Mouse (Mus musculus): Measurements from ENCODE around the gene Vps33a. TPM values are rescaled to one million over a fixed set of nuclear protein-coding genes. Genes with fewer than 3 reads are reported as not detected.

Gene Vps33a
- 25.4 and 27.2 TPM in 2 replicates for polyA plus RNA-seq (2014; fragmentation: Nextera tagmentation; extraction: Ambion mirVana)

- Histone ChIP-seq H3K4me2 (replicated peaks; ENCODE audit: low read depth, low read length) (peak within 1 kb of the TSS; percentile 90), H3K27me3 (ENCODE audit: control insufficient read depth, insufficient read depth, low read length) (no peaks in the 10 kb centered on the region), H3K9ac (replicated peaks; ENCODE audit: low read depth, low read length) (peak within 1 kb of the TSS; percentile 71), H3K4me1 (ENCODE audit: control insufficient read depth, insufficient read depth, low read length) (0 out of 2 replicates have a peak, but pooled peaks cover 4% of the 10 kb centered on the region), H3K36me3 (ENCODE audit: control insufficient read depth, insufficient read depth, low read length) (peaks cover 13% of the 10 kb centered on the region), H3K27ac (ENCODE audit: low read length) (no peak within 1 kb of the TSS), H3K9me3 (ENCODE audit: control insufficient read depth, low read depth, low read length) (no peaks in the 10 kb centered on the region), H3K4me3 (ENCODE audit: low read depth, low read length) (peak within 1 kb of the TSS; percentile 94)
- WGBS: under 1% methylated on average over 54 of the region's 54 CpGs
- ATAC-seq (ENCODE audit: insufficient number of reproducible peaks, insufficient read depth, low FRiP score, low read depth): peak; percentile 92
Observed at GRCm38 (mm10) chr5:123572357-123573186, at the start of gene Vps33a. Vps33a (minus strand) TSS chr5:123573038.

- Histone ChIP-seq H3K4me3 (ENCODE audit: low read depth, low read length) (no peak overlapping the region), H3K27me3 (ENCODE audit: control insufficient read depth, insufficient read depth, low read length) (no peaks in the 10 kb centered on the region), H3K9ac (replicated peaks; ENCODE audit: low read depth, low read length) (no peak overlapping the region), H3K4me2 (replicated peaks; ENCODE audit: low read depth, low read length) (no peak overlapping the region), H3K4me1 (ENCODE audit: control insufficient read depth, insufficient read depth, low read length) (no peaks in the 10 kb centered on the region), H3K9me3 (ENCODE audit: control insufficient read depth, low read depth, low read length) (no peaks in the 10 kb centered on the region), H3K36me3 (ENCODE audit: control insufficient read depth, insufficient read depth, low read length) (peaks cover 11% of the 10 kb centered on the region), H3K27ac (ENCODE audit: low read length) (no peak overlapping the region)
- 78% methylated on average over 13 of the region's 13 CpGs for WGBS
- no peak for ATAC-seq (ENCODE audit: insufficient number of reproducible peaks, insufficient read depth, low FRiP score, low read depth)
Observed at GRCm38 (mm10) chr5:123622421-123622820, 49.6 kb upstream of the Vps33a start.

- no peak overlapping the region for H3K4me3 ChIP-seq (ENCODE audit: low read depth, low read length)
- H3K36me3 ChIP-seq (ENCODE audit: control insufficient read depth, insufficient read depth, low read length): peaks cover 34% of the 10 kb centered on the region
- H3K27me3 ChIP-seq (ENCODE audit: control insufficient read depth, insufficient read depth, low read length): no peaks in the 10 kb centered on the region
- H3K27ac ChIP-seq (ENCODE audit: low read length): no peak overlapping the region
- ATAC-seq (ENCODE audit: insufficient number of reproducible peaks, insufficient read depth, low FRiP score, low read depth): no peak
- H3K9ac ChIP-seq (replicated peaks; ENCODE audit: low read depth, low read length): no peak overlapping the region
- no peaks in the 10 kb centered on the region for H3K9me3 ChIP-seq (ENCODE audit: control insufficient read depth, low read depth, low read length)
- WGBS: 80% methylated on average over 2 of the region's 2 CpGs
- H3K4me2 ChIP-seq (replicated peaks; ENCODE audit: low read depth, low read length): no peak overlapping the region
- no peaks in the 10 kb centered on the region for H3K4me1 ChIP-seq (ENCODE audit: control insufficient read depth, insufficient read depth, low read length)
Observed at GRCm38 (mm10) chr5:123618558-123618957, 45.7 kb upstream of the Vps33a start.

GRCm38 (mm10) chr5:123614246-123614645, 41.4 kb upstream of the Vps33a start:
- no peaks in the 10 kb centered on the region for H3K4me1 ChIP-seq (ENCODE audit: control insufficient read depth, insufficient read depth, low read length)

GRCm38 (mm10) chr5:123609843-123610242, 37.0 kb upstream of the Vps33a start:
- 33% methylated on average over 4 of the region's 4 CpGs for WGBS
- ATAC-seq (ENCODE audit: insufficient number of reproducible peaks, insufficient read depth, low FRiP score, low read depth): no peak
- Histone ChIP-seq H3K4me3 (ENCODE audit: low read depth, low read length) (no peak overlapping the region), H3K27me3 (ENCODE audit: control insufficient read depth, insufficient read depth, low read length) (no peaks in the 10 kb centered on the region), H3K9me3 (ENCODE audit: control insufficient read depth, low read depth, low read length) (no peaks in the 10 kb centered on the region), H3K27ac (ENCODE audit: low read length) (no peak overlapping the region), H3K4me1 (ENCODE audit: control insufficient read depth, insufficient read depth, low read length) (no peaks in the 10 kb centered on the region), H3K36me3 (ENCODE audit: control insufficient read depth, insufficient read depth, low read length) (peaks cover 57% of the 10 kb centered on the region), H3K9ac (replicated peaks; ENCODE audit: low read depth, low read length) (no peak overlapping the region), H3K4me2 (replicated peaks; ENCODE audit: low read depth, low read length) (no peak overlapping the region)

More at GRCm38 (mm10) chr5:123614246-123614645, 41.4 kb upstream of the Vps33a start:
- Histone ChIP-seq H3K9me3 (ENCODE audit: control insufficient read depth, low read depth, low read length) (no peaks in the 10 kb centered on the region), H3K9ac (replicated peaks; ENCODE audit: low read depth, low read length) (no peak overlapping the region), H3K36me3 (ENCODE audit: control insufficient read depth, insufficient read depth, low read length) (peaks cover 44% of the 10 kb centered on the region), H3K27ac (ENCODE audit: low read length) (no peak overlapping the region), H3K4me2 (replicated peaks; ENCODE audit: low read depth, low read length) (no peak overlapping the region), H3K4me3 (ENCODE audit: low read depth, low read length) (no peak overlapping the region), H3K27me3 (ENCODE audit: control insufficient read depth, insufficient read depth, low read length) (no peaks in the 10 kb centered on the region)
- ATAC-seq (ENCODE audit: insufficient number of reproducible peaks, insufficient read depth, low FRiP score, low read depth): no peak
- 93% methylated on average over 24 of the region's 24 CpGs for WGBS

- Histone ChIP-seq H3K9ac (replicated peaks; ENCODE audit: low read depth, low read length) (no peak overlapping the region), H3K4me3 (ENCODE audit: low read depth, low read length) (no peak overlapping the region), H3K36me3 (ENCODE audit: control insufficient read depth, insufficient read depth, low read length) (peaks cover 53% of the 10 kb centered on the region), H3K27ac (ENCODE audit: low read length) (no peak overlapping the region), H3K9me3 (ENCODE audit: control insufficient read depth, low read depth, low read length) (no peaks in the 10 kb centered on the region), H3K4me1 (ENCODE audit: control insufficient read depth, insufficient read depth, low read length) (no peaks in the 10 kb centered on the region), H3K4me2 (replicated peaks; ENCODE audit: low read depth, low read length) (no peak overlapping the region), H3K27me3 (ENCODE audit: control insufficient read depth, insufficient read depth, low read length) (no peaks in the 10 kb centered on the region)
- ATAC-seq (ENCODE audit: insufficient number of reproducible peaks, insufficient read depth, low FRiP score, low read depth): no peak
- 86% methylated on average over 7 of the region's 7 CpGs for whole genome bisulfite sequencing
Observed at GRCm38 (mm10) chr5:123609416-123609815, 36.6 kb upstream of the Vps33a start.

GRCm38 (mm10) chr5:123607211-123607669, 34.4 kb upstream of the Vps33a start:
- H3K4me2 ChIP-seq (replicated peaks; ENCODE audit: low read depth, low read length): no peak overlapping the region
- H3K36me3 ChIP-seq (ENCODE audit: control insufficient read depth, insufficient read depth, low read length): peaks cover 43% of the 10 kb centered on the region
- no peak overlapping the region for H3K4me3 ChIP-seq (ENCODE audit: low read depth, low read length)
- WGBS: 84% methylated on average over 3 of the region's 3 CpGs
- H3K9ac ChIP-seq (replicated peaks; ENCODE audit: low read depth, low read length): no peak overlapping the region
- no peaks in the 10 kb centered on the region for H3K9me3 ChIP-seq (ENCODE audit: control insufficient read depth, low read depth, low read length)
- H3K27ac ChIP-seq (ENCODE audit: low read length): no peak overlapping the region
- ATAC-seq (ENCODE audit: insufficient number of reproducible peaks, insufficient read depth, low FRiP score, low read depth): no peak
- no peaks in the 10 kb centered on the region for H3K27me3 ChIP-seq (ENCODE audit: control insufficient read depth, insufficient read depth, low read length)
- H3K4me1 ChIP-seq (ENCODE audit: control insufficient read depth, insufficient read depth, low read length): no peaks in the 10 kb centered on the region

GRCm38 (mm10) chr5:123603496-123603895, 30.7 kb upstream of the Vps33a start:
- no peak overlapping the region for H3K9ac ChIP-seq (replicated peaks; ENCODE audit: low read depth, low read length)
- WGBS: 51% methylated on average over 11 of the region's 11 CpGs
- no peaks in the 10 kb centered on the region for H3K9me3 ChIP-seq (ENCODE audit: control insufficient read depth, low read depth, low read length)
- no peaks in the 10 kb centered on the region for H3K4me1 ChIP-seq (ENCODE audit: control insufficient read depth, insufficient read depth, low read length)
- H3K4me2 ChIP-seq (replicated peaks; ENCODE audit: low read depth, low read length): no peak overlapping the region
- peaks cover 39% of the 10 kb centered on the region for H3K36me3 ChIP-seq (ENCODE audit: control insufficient read depth, insufficient read depth, low read length)
- no peak overlapping the region for H3K27ac ChIP-seq (ENCODE audit: low read length)
- no peak for ATAC-seq (ENCODE audit: insufficient number of reproducible peaks, insufficient read depth, low FRiP score, low read depth)
- H3K4me3 ChIP-seq (ENCODE audit: low read depth, low read length): no peak overlapping the region
- no peaks in the 10 kb centered on the region for H3K27me3 ChIP-seq (ENCODE audit: control insufficient read depth, insufficient read depth, low read length)
